Mouse (Mus musculus) G1E (cell line): ENCODE data around the gene Actn1.

ENCODE experiments used
- CTCF ChIP-seq: IDR thresholded peaks from 2 replicates; pipeline ENCODE4 v1.5.1; 2012; ENCODE audit warnings: low read depth, low read length, inconsistent platforms, mixed read lengths
- TAL1 ChIP-seq: conservative IDR thresholded peaks from 2 replicates; pipeline ENCODE4 v1.6.1; 2012; ENCODE audit warnings: low read depth, low read length, inconsistent platforms, mixed read lengths

GRCm38 (mm10) chr12:80150624-80151023 lies 109.5 kb downstream of the Actn1 start:
- TF ChIP-seq TAL1 (no peak), CTCF (no peak)
